Mouse (Mus musculus) lung, postnatal 0 days (tissue): ENCODE data around the gene Zc3h14. TPM values are rescaled to one million over a fixed set of nuclear protein-coding genes. Genes with fewer than 3 reads are reported as not detected.

Source experiments
- ATAC-seq: fragments of 200-750 bp; cut with Nextera tagmentation; 2 replicates; pipeline ENCODE4 v1.8.0; 2017; ENCODE audit warnings: moderate library complexity
- DNase-seq: peaks from one replicate; pipeline ENCODE4 v3.0.0-alpha.2; 2016; ENCODE audit warnings: low spot score
- H3K27ac ChIP-seq: fragments of 300-500 bp; sonication (generic); 2 replicates; pipeline ENCODE4 v1.5.1; 2014; ENCODE audit warnings: antibody characterized with exemption, mild to moderate bottlenecking, low read length, mixed read lengths
- H3K27me3 ChIP-seq: fragments of 300-500 bp; sonication (generic); replicated peaks from 2 replicates; pipeline ENCODE4 v1.6.1; 2014; ENCODE audit warnings: low read length, mixed read lengths; ENCODE audit not compliant: insufficient read depth
- H3K36me3 ChIP-seq: fragments of 300-500 bp; sonication (generic); 2 replicates; pipeline ENCODE4 v1.6.1; 2014; ENCODE audit warnings: low read length, mixed read lengths; ENCODE audit not compliant: insufficient read depth
- H3K4me1 ChIP-seq: fragments of 300-500 bp; sonication (generic); 2 replicates; pipeline ENCODE4 v1.6.1; 2014; ENCODE audit warnings: antibody characterized with exemption, low read depth, low read length, mixed read lengths; ENCODE audit not compliant: insufficient read depth
- H3K4me2 ChIP-seq: fragments of 300-500 bp; sonication (generic); replicated peaks from 2 replicates; pipeline ENCODE4 v1.6.1; 2014; ENCODE audit warnings: low read depth, mild to moderate bottlenecking, low read length, moderate library complexity, mixed read lengths
- H3K4me3 ChIP-seq: fragments of 300-500 bp; sonication (generic); 2 replicates; pipeline ENCODE4 v1.5.1; 2014; ENCODE audit warnings: low read depth, low read length
- H3K9ac ChIP-seq: fragments of 300-500 bp; sonication (generic); replicated peaks from 2 replicates; pipeline ENCODE4 v1.6.1; 2014; ENCODE audit warnings: low read depth, mild to moderate bottlenecking
- H3K9me3 ChIP-seq: fragments of 300-500 bp; sonication (generic); 2 replicates; pipeline ENCODE4 v1.6.1; 2016; ENCODE audit warnings: low read length, mixed read lengths
- CTCF ChIP-seq: IDR thresholded peaks from 2 replicates; pipeline ENCODE4 v1.5.1; 2016; ENCODE audit warnings: antibody characterized with exemption, mild to moderate bottlenecking
- EP300 ChIP-seq: IDR thresholded peaks from 2 replicates; pipeline ENCODE4 v1.6.1; 2016; ENCODE audit warnings: antibody characterized with exemption, mild to moderate bottlenecking, control low read depth
- WGBS: fragments of 180-500 bp; shearing (Covaris S2); extraction: QIAGEN DNeasy Blood & Tissue Kit; methylation state at CpG from one replicate; pipeline ENCODE4 v1.1.7; 2014; 5-methylcytosine and 5-hydroxymethylcytosine counted together
- polyA plus RNA-seq: library from polyadenylated mRNA; unstranded; fragments of >200 nt; fragmentation: Nextera tagmentation; extraction: Ambion mirVana; gene quantifications from 2 replicates; pipeline ENCODE4 v1.2.1, GENCODE M21; 2015

Gene Zc3h14
- polyA plus RNA-seq, 1 experiment from 2014 or later: 61.7 TPM

DNA sequence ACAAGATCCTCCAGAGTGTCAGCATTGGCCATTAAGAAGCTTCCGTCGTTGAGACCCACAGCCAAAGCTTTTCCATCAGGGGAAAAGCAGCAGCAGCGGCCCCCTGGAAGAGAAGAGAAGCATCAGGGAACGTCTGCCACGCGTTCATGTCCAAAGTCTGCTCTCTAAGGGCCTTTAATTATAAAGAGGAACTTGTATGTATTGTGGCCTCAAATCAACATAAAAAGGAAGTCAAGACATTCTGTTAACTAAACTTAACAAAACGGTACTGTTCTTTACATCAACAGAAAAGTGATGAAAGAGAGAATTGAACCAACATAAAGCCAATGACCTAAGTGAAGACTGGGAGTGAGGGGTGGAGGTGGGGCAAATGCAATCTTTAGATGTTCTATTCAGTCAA, 84.4 kb downstream of the Zc3h14 start:
- no peaks in the 10 kb centered on the region for H3K9me3 ChIP-seq
- no peak for ATAC-seq
- no peak for TF ChIP-seq CTCF
- no peak for TF ChIP-seq EP300
- no peak overlapping the region for H3K9ac ChIP-seq
- WGBS: 72% methylated on average over 7 of the region's 7 CpGs
- H3K4me1 ChIP-seq: no peaks in the 10 kb centered on the region; the same call in 1 of the 2 replicates
- no peaks in the 10 kb centered on the region for H3K36me3 ChIP-seq
- H3K27me3 ChIP-seq: no peaks in the 10 kb centered on the region
- no peak overlapping the region for H3K27ac ChIP-seq
- no peak overlapping the region for H3K4me3 ChIP-seq
- H3K4me2 ChIP-seq: no peak overlapping the region
- DNase-seq: no peak

DNA sequence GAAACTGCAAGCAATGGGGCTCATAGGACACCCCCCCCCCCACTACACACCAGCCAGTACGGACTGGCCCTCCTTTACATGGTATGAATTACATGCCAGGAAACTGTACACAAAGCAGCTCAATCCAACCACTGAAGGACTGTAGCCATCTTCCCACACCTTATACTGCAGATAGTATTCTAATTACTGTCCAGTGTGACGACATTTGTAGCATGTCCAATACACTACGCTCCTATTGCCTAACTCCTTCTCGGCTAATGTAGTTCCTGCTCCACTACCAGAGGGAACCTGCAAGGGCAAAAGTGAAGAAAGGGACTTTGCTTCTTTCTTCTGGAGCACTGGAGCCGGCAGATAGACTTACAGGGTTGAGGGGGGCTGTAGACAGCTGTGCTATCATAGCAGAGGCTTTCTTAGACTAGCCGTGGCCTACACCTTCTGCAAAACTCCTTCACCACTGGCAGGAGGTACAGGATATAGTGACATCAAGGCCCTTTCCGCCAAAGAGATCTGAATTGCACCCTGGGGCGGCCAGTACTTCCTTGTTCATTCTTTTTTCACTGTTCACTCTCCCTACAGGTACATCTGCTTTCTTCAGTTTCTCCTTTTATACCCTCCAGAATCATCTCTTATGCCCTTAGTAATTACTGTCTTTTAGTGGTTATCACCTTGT, 86.3 kb downstream of the Zc3h14 start:
- Histone ChIP-seq H3K4me3 (no peak overlapping the region), H3K4me2 (no peak overlapping the region), H3K27ac (peak overlapping the region; percentile 5; the same call in 1 of the 2 replicates), H3K9me3 (no peaks in the 10 kb centered on the region), H3K36me3 (no peaks in the 10 kb centered on the region), H3K27me3 (no peaks in the 10 kb centered on the region), H3K4me1 (no peaks in the 10 kb centered on the region; the same call in 1 of the 2 replicates), H3K9ac (no peak overlapping the region)
- peak; percentile 73 for DNase-seq
- peak; percentile 70 for ATAC-seq
- 66% methylated on average over 8 of the region's 8 CpGs for WGBS
- TF ChIP-seq EP300 (peak; percentile 40; the same call in 1 of the 2 replicates), CTCF (no peak)

DNA sequence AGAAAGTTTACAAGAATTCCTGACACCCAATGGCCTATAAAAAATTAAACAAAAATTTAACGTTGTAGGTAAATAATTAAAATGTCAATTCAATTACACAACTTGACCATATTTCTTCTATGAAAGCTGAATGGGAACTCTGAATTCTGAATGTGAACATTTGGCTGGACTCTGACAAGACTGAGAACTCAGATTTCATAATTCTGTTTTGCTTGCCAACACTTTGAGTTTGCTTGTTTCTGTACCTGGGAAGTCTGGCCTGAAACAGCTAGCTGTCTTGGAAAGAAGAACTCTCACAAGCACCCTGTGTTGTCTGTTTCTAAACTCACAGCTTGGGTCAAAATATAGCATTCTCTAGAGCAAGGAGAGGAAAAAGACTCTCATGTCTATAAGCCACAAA, 87.1 kb downstream of the Zc3h14 start:
- H3K9me3 ChIP-seq: no peaks in the 10 kb centered on the region
- no peak overlapping the region for H3K4me3 ChIP-seq
- H3K36me3 ChIP-seq: no peaks in the 10 kb centered on the region
- peak; percentile 35 for DNase-seq
- H3K27ac ChIP-seq: peak overlapping the region; percentile 40; the same call in 1 of the 2 replicates
- H3K27me3 ChIP-seq: no peaks in the 10 kb centered on the region
- no peak overlapping the region for H3K9ac ChIP-seq
- no peak for ATAC-seq
- WGBS: 30% methylated on average over 1 of the region's 1 CpGs
- H3K4me1 ChIP-seq: no peaks in the 10 kb centered on the region; the same call in 1 of the 2 replicates
- no peak overlapping the region for H3K4me2 ChIP-seq
- TF ChIP-seq EP300: no peak

DNA sequence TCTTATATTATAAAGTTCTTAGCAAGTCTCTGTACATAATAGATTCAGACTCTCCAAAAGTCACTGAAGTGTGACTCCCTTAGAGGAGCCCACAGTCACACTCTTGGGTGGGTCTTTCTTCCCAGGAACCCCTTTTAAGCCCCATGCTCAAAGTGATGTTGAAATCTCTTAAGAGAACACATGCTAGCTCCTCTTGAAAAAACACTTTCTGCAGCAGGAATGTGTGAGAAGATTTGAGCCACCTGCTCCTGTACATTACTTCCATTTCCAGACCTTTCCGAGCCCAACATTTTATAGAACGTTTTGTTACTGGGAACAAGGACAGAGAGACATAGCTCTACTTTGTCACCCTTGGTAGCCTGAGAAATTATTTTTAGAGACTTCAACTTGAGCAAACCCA, 88.1 kb downstream of the Zc3h14 start:
- Histone ChIP-seq H3K9ac (no peak overlapping the region), H3K36me3 (no peaks in the 10 kb centered on the region), H3K27ac (peak overlapping the region; percentile 40), H3K4me1 (no peaks in the 10 kb centered on the region; the same call in 1 of the 2 replicates), H3K4me2 (no peak overlapping the region), H3K4me3 (no peak overlapping the region), H3K27me3 (no peaks in the 10 kb centered on the region), H3K9me3 (no peaks in the 10 kb centered on the region)
- WGBS: 47% methylated on average over 2 of the region's 2 CpGs
- no peak for TF ChIP-seq CTCF
- TF ChIP-seq EP300: peak; percentile 76
- ATAC-seq (peak; percentile 68), DNase-seq (peak; percentile 79)

DNA sequence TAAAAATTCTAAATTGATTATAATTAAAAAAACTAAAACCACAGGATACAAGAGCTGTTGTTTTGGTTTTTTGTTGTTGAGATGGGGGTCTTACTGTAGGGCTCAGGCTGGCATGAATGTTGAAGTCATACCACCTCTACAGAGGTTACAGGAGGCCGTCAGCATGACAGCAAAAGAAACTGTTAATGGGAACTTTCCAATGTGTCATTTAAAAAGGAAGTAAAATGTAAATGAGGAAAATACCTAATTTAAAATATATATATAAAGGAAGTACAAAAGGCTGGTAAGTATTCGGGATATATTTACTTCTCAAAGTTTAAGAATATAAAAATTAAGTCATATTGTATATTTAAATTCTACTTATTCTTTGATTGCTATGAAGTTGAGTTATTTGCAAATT, 88.7 kb downstream of the Zc3h14 start:
- H3K27ac ChIP-seq: no peak overlapping the region
- DNase-seq: no peak
- no peaks in the 10 kb centered on the region for H3K36me3 ChIP-seq
- no peak overlapping the region for H3K4me3 ChIP-seq
- H3K4me1 ChIP-seq: no peaks in the 10 kb centered on the region; the same call in 1 of the 2 replicates
- no peak overlapping the region for H3K4me2 ChIP-seq
- H3K27me3 ChIP-seq: no peaks in the 10 kb centered on the region
- ATAC-seq: no peak
- no peak overlapping the region for H3K9ac ChIP-seq
- 72% methylated on average over 2 of the region's 2 CpGs for WGBS
- no peak for TF ChIP-seq CTCF
- no peak for TF ChIP-seq EP300
- H3K9me3 ChIP-seq: no peaks in the 10 kb centered on the region

Other genes starting within 250 kb of the Zc3h14 start
- gene Kcnk10, start 168.7 kb upstream of the Zc3h14 start, polyA plus RNA-seq: 0.05 and 0.06 TPM in 2 replicates
- gene Spata7, start 118.8 kb upstream of the Zc3h14 start, polyA plus RNA-seq: 6.2 and 6.7 TPM in 2 replicates
- gene Ptpn21, start 9.6 kb upstream of the Zc3h14 start, polyA plus RNA-seq: 10.0 and 10.3 TPM in 2 replicates
- 1.4 and 2.2 TPM in 2 replicates for gene Eml5, start 154.5 kb downstream of the Zc3h14 start, polyA plus RNA-seq
- gene Ttc8, start 173.6 kb downstream of the Zc3h14 start, polyA plus RNA-seq: 14.4 and 16.5 TPM in 2 replicates